In the genomic region with DNA sequence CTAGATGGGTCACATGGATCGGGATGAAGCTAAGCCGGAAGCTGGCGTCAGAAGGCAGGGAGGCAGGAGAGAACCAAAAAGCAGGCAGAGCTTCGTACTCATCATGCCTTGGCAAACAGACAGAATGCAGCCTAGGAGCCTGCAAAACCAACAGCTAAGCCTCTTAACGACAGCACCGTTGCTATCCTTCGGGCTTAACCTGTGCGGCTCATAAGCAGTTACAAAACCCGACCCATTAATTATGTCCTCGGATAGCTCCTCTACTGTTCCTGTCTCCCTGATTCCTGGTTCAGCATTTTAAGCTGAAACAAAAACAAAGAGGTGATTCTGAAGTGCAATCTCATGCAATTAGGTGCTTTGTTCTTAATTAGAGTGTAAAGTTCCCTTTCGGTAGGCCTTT, we compare ENCODE assay signal across 18 mouse cellular contexts. TPM values are rescaled to one million over a fixed set of nuclear protein-coding genes. Genes with fewer than 3 reads are reported as not detected.
DNase-seq lines count a peak whose midpoint lies in the region; ATAC-seq and TF ChIP-seq lines count a peak whose summit lies in the region.
"Had no signal": no experiment of that assay in that cellular context is flagged by ENCODE, and none has a peak within 500 bp of the region (broad histone marks: within the 10 kb centered on the region; RNA-seq: fewer than 3 reads in every experiment).

No protein-coding gene starts in this region.

- H3K4me3 ChIP-seq in hindbrain, embryonic 14.5 days (replicated peaks; ENCODE audit: low read length) = no peak overlapping the region
- no peak overlapping the region for H3K4me3 ChIP-seq in hindbrain, embryonic 11.5 days (ENCODE audit: low read depth, low read length)
- H3K4me3 ChIP-seq in midbrain, embryonic 11.5 days (ENCODE audit: low read depth, low read length) = no peak overlapping the region
- no peak overlapping the region for H3K4me3 ChIP-seq in midbrain, embryonic 13.5 days (replicated peaks)
- H3K4me3 ChIP-seq in forebrain, embryonic 11.5 days (ENCODE audit: low read depth, low read length) = no peak overlapping the region
- H3K4me3 ChIP-seq in olfactory bulb, adult 2 months (ENCODE audit: insufficient read depth, low read depth, low read length) = no peak overlapping the region
- H3K4me3 ChIP-seq in kidney, adult 2 months (ENCODE audit: insufficient read depth, low read depth, low read length) = no peak overlapping the region
- H3K4me3 ChIP-seq: kidney, embryonic 15.5 days; limb, embryonic 10.5 days; neural tube, embryonic 13.5 days; stomach, embryonic 15.5 days had no signal

- ATAC-seq in hindbrain, embryonic 14.5 days (ENCODE audit: low FRiP score) = no peak
- no peak for ATAC-seq in hindbrain, embryonic 11.5 days (ENCODE audit: low FRiP score)
- ATAC-seq in midbrain, embryonic 11.5 days (ENCODE audit: low FRiP score) = no peak
- no peak for ATAC-seq in midbrain, embryonic 13.5 days
- ATAC-seq in forebrain, embryonic 11.5 days (replicated peaks; ENCODE audit: low FRiP score) = peak; percentile 71

- H3K9me3 ChIP-seq in hindbrain, embryonic 14.5 days (ENCODE audit: control insufficient read depth, low read length) = no peaks in the 10 kb centered on the region
- no peaks in the 10 kb centered on the region for H3K9me3 ChIP-seq in hindbrain, embryonic 11.5 days (ENCODE audit: control insufficient read depth, low read length)
- H3K9me3 ChIP-seq in midbrain, embryonic 11.5 days (ENCODE audit: control insufficient read depth, low read length) = no peaks in the 10 kb centered on the region
- H3K9me3 ChIP-seq in midbrain, embryonic 13.5 days = no peaks in the 10 kb centered on the region
- H3K9me3 ChIP-seq in forebrain, embryonic 11.5 days (ENCODE audit: control insufficient read depth, low read length) = no peaks in the 10 kb centered on the region
- H3K9me3 ChIP-seq: kidney, embryonic 15.5 days; limb, embryonic 10.5 days; neural tube, embryonic 13.5 days; stomach, embryonic 15.5 days had no signal

- no peak for TF ChIP-seq CTCF in olfactory bulb, adult 2 months (IDR thresholded peaks at IDR 0.05; ENCODE audit: insufficient read depth, low read depth, low read length)
- TF ChIP-seq CTCF in kidney, adult 2 months (conservative IDR thresholded peaks at IDR 0.05; ENCODE audit: insufficient read depth, insufficient read length, low read depth, low read length) = no peak

- no peaks in the 10 kb centered on the region for H3K36me3 ChIP-seq in hindbrain, embryonic 14.5 days (replicated peaks; ENCODE audit: control insufficient read depth, insufficient read depth)
- no peaks in the 10 kb centered on the region for H3K36me3 ChIP-seq in hindbrain, embryonic 11.5 days (ENCODE audit: control insufficient read depth, insufficient read depth, low read length)
- H3K36me3 ChIP-seq in midbrain, embryonic 11.5 days (ENCODE audit: control insufficient read depth, insufficient read depth, low read length) = no peaks in the 10 kb centered on the region
- H3K36me3 ChIP-seq in midbrain, embryonic 13.5 days = no peaks in the 10 kb centered on the region
- H3K36me3 ChIP-seq in forebrain, embryonic 11.5 days (ENCODE audit: control insufficient read depth, insufficient read depth, low read length) = no peaks in the 10 kb centered on the region
- no peaks in the 10 kb centered on the region for H3K36me3 ChIP-seq in kidney, adult 2 months (ENCODE audit: control insufficient read depth, insufficient read depth, low read length)
- H3K36me3 ChIP-seq: kidney, embryonic 15.5 days; limb, embryonic 10.5 days; neural tube, embryonic 13.5 days; stomach, embryonic 15.5 days had no signal

- H3K27me3 ChIP-seq in hindbrain, embryonic 14.5 days (ENCODE audit: control insufficient read depth, insufficient read depth, low read length) = no peaks in the 10 kb centered on the region
- H3K27me3 ChIP-seq in hindbrain, embryonic 11.5 days (ENCODE audit: control insufficient read depth, insufficient read depth, low read length) = no peaks in the 10 kb centered on the region
- H3K27me3 ChIP-seq in midbrain, embryonic 11.5 days (ENCODE audit: control insufficient read depth, insufficient read depth, low read length) = no peaks in the 10 kb centered on the region
- no peaks in the 10 kb centered on the region for H3K27me3 ChIP-seq in midbrain, embryonic 13.5 days
- no peaks in the 10 kb centered on the region for H3K27me3 ChIP-seq in forebrain, embryonic 11.5 days (ENCODE audit: control insufficient read depth, insufficient read depth, low read length)
- H3K27me3 ChIP-seq in kidney, adult 2 months (replicated peaks; ENCODE audit: control insufficient read depth, insufficient read depth, low read length) = no peaks in the 10 kb centered on the region
- H3K27me3 ChIP-seq: kidney, embryonic 15.5 days; neural tube, embryonic 13.5 days; stomach, embryonic 15.5 days had no signal

- TF ChIP-seq POLR2A in olfactory bulb, adult 2 months (IDR thresholded peaks at IDR 0.05; ENCODE audit: insufficient read depth, low read depth, low read length) = no peak
- no peak for TF ChIP-seq POLR2A in kidney, adult 2 months (IDR thresholded peaks at IDR 0.05; ENCODE audit: low read depth, low read length)

- 67% methylated on average over 11 of the region's 11 CpGs for WGBS in hindbrain, embryonic 14.5 days
- WGBS in hindbrain, embryonic 11.5 days = 83% methylated on average over 11 of the region's 11 CpGs
- WGBS in midbrain, embryonic 11.5 days = 69% methylated on average over 11 of the region's 11 CpGs
- 67% methylated on average over 11 of the region's 11 CpGs for WGBS in midbrain, embryonic 13.5 days
- 50% methylated on average over 11 of the region's 11 CpGs for WGBS in forebrain, embryonic 11.5 days
- 23% methylated on average over 11 of the region's 11 CpGs for WGBS in olfactory bulb, adult 2 months
- WGBS in kidney, adult 2 months = 57% methylated on average over 11 of the region's 11 CpGs

- no peaks in the 10 kb centered on the region for H3K4me1 ChIP-seq in hindbrain, embryonic 14.5 days (replicated peaks; ENCODE audit: control insufficient read depth, insufficient read depth, low read length)
- no peaks in the 10 kb centered on the region for H3K4me1 ChIP-seq in hindbrain, embryonic 11.5 days (replicated peaks; ENCODE audit: control insufficient read depth, insufficient read depth, low read length)
- no peaks in the 10 kb centered on the region for H3K4me1 ChIP-seq in midbrain, embryonic 11.5 days (ENCODE audit: control insufficient read depth, insufficient read depth, low read length)
- no peaks in the 10 kb centered on the region for H3K4me1 ChIP-seq in midbrain, embryonic 13.5 days (replicated peaks)
- no peaks in the 10 kb centered on the region; the same call in 1 of the 2 replicates for H3K4me1 ChIP-seq in forebrain, embryonic 11.5 days (replicated peaks; ENCODE audit: control insufficient read depth, insufficient read depth, low read length)
- H3K4me1 ChIP-seq in olfactory bulb, adult 2 months (ENCODE audit: control insufficient read depth, insufficient read depth, low read length) = peaks cover 5% of the 10 kb centered on the region
- no peaks in the 10 kb centered on the region for H3K4me1 ChIP-seq in kidney, adult 2 months (ENCODE audit: control insufficient read depth, insufficient read depth, low read length)
- H3K4me1 ChIP-seq: stomach, embryonic 15.5 days had no signal

- no peak overlapping the region for H3K9ac ChIP-seq in hindbrain, embryonic 14.5 days
- H3K9ac ChIP-seq in hindbrain, embryonic 11.5 days (ENCODE audit: low read depth, low read length) = no peak overlapping the region
- H3K9ac ChIP-seq in midbrain, embryonic 11.5 days (ENCODE audit: low read length) = no peak overlapping the region
- no peak overlapping the region for H3K9ac ChIP-seq in midbrain, embryonic 13.5 days (replicated peaks)
- no peak overlapping the region for H3K9ac ChIP-seq in forebrain, embryonic 11.5 days (ENCODE audit: low read length)
- H3K9ac ChIP-seq: kidney, embryonic 15.5 days; neural tube, embryonic 13.5 days; stomach, embryonic 15.5 days had no signal

- H3K4me2 ChIP-seq in hindbrain, embryonic 14.5 days (replicated peaks) = no peak overlapping the region
- no peak overlapping the region for H3K4me2 ChIP-seq in hindbrain, embryonic 11.5 days (replicated peaks; ENCODE audit: low read depth, low read length)
- H3K4me2 ChIP-seq in midbrain, embryonic 11.5 days = no peak overlapping the region
- no peak overlapping the region for H3K4me2 ChIP-seq in midbrain, embryonic 13.5 days (replicated peaks)
- no peak overlapping the region for H3K4me2 ChIP-seq in forebrain, embryonic 11.5 days (ENCODE audit: low read depth, low read length, severe bottlenecking)
- H3K4me2 ChIP-seq: kidney, embryonic 15.5 days; neural tube, embryonic 13.5 days; stomach, embryonic 15.5 days had no signal

- DNase-seq in hindbrain, embryonic 14.5 days (ENCODE audit: low spot score) = peak; percentile 29
- no peak for DNase-seq in hindbrain, embryonic 11.5 days (ENCODE audit: low spot score)
- DNase-seq in midbrain, embryonic 11.5 days (ENCODE audit: low spot score, missing footprints) = peak; percentile 28
- DNase-seq in forebrain, embryonic 11.5 days (ENCODE audit: low spot score) = peak; percentile 52
- no peak for DNase-seq in adrenal gland, adult (ENCODE audit: inconsistent age in 2 of 2, low spot score in 1 of 2)
- DNase-seq in kidney, adult 2 months = no peak
- DNase-seq: adrenal gland, adult 8-10 months; cerebellum, adult 9-10 months; heart, postnatal 14 days; lung, adult 18-20 months; lung, postnatal 4 days; spleen, adult 18-20 months had no signal

- H3K27ac ChIP-seq in hindbrain, embryonic 14.5 days = no peak overlapping the region
- H3K27ac ChIP-seq in hindbrain, embryonic 11.5 days (ENCODE audit: low read depth, low read length) = no peak overlapping the region
- H3K27ac ChIP-seq in midbrain, embryonic 11.5 days (ENCODE audit: low read depth, low read length) = no peak overlapping the region
- H3K27ac ChIP-seq in midbrain, embryonic 13.5 days = no peak overlapping the region
- H3K27ac ChIP-seq in forebrain, embryonic 11.5 days (ENCODE audit: low read depth, low read length) = no peak overlapping the region
- peak overlapping the region; percentile 36; the same call in 1 of the 2 replicates for H3K27ac ChIP-seq in olfactory bulb, adult 2 months (ENCODE audit: insufficient read depth, low read depth, low read length)
- H3K27ac ChIP-seq in kidney, adult 2 months (ENCODE audit: insufficient read depth, low read depth, low read length) = no peak overlapping the region
- H3K27ac ChIP-seq: kidney, embryonic 15.5 days; limb, embryonic 10.5 days; neural tube, embryonic 13.5 days; stomach, embryonic 15.5 days had no signal

RNA-seq across cellular contexts. Expression of a gene that starts 43.4 kb away (rescaled TPM):
- 11.7 and 12.4 TPM in 2 replicates for polyA plus RNA-seq in hindbrain, embryonic 14.5 days (2014; fragmentation: Nextera tagmentation; extraction: Ambion mirVana)
- polyA plus RNA-seq in hindbrain, embryonic 11.5 days (2014; fragmentation: Nextera tagmentation; extraction: Ambion mirVana) = 11.1 and 13.7 TPM in 2 replicates
- polyA plus RNA-seq in midbrain, embryonic 11.5 days (2014; fragmentation: Nextera tagmentation; extraction: Ambion mirVana) = 10.3 and 10.5 TPM in 2 replicates
- polyA plus RNA-seq in midbrain, embryonic 13.5 days (2015; fragmentation: Nextera tagmentation; extraction: Ambion mirVana) = 8.3 and 9.3 TPM in 2 replicates
- 9.0 and 10.2 TPM in 2 replicates for polyA plus RNA-seq in forebrain, embryonic 11.5 days (2014; fragmentation: Nextera tagmentation; extraction: Ambion mirVana)
- 61.8 TPM in 1 of 2 replicates, not detected in the other for polyA plus RNA-seq in olfactory bulb, adult 2 months (2012; ENCODE audit: insufficient read depth, insufficient read length, low replicate concordance, missing spikeins)
- 11.5 and 12.5 TPM in 2 replicates for polyA plus RNA-seq in kidney, adult 2 months (2012; rRNA removed)

Comparison
In these comparisons a context has a peak if more than half of its experiments do, and no peak if none do; other contexts are left out.
1. DNase-seq: peak in hindbrain, embryonic 14.5 days (single experiment), midbrain, embryonic 11.5 days (single experiment) and forebrain, embryonic 11.5 days (single experiment); none in hindbrain, embryonic 11.5 days (single experiment), adrenal gland, adult (0 of 2) and kidney, adult 2 months (single experiment).